Mouse (Mus musculus) cerebellum, adult 9-11 months (tissue): ENCODE data around the gene Nuak1.
A peak's percentile ranks its signal among the peaks of the same experiment; 100 is the strongest.

Experiments used
- DNase-seq: peaks from one replicate; pipeline ENCODE4 v3.0.0; 2022

Nuak1 gene

DNA sequence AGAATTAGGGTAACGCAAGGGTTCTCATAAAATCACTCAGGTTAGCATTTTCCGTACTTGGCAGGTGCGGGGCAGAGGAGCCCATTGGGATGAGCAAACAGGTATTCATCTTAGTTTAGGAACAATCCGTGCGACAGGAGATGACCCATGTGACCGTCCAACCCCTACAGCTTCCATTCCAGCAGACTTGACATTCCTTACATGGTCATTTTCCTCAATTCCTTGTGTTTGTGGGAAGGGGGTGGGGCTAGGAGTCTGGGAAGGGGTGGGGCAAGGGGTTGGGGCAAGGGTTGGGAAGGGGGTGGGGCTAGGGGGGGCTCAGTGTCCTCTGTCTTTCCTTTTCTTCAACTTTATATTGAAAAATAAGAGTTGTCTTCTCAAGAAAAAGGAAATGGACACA, 6.3 kb upstream of the Nuak1 start:
- no peak for DNase-seq

DNA sequence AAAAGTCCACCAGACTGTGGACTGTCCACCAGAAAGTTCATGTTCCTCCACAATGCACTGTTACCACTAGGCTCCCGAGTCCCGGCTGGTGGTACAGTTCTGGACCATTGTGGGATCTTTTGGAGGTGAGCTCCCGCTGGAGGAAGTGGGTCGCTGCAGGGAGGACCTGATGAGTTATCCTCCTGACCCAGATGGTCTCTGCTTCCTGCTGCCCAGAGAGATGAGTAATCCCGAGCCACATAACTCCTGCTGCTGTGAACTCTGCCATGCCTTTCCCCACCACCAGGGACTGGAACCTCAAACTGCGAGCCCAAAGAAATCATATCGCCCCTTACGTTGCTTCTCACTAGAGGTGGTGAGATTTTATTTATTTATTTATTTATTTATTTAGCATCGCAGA, 4.0 kb upstream of the Nuak1 start:
- peak; percentile 34 for DNase-seq

DNA sequence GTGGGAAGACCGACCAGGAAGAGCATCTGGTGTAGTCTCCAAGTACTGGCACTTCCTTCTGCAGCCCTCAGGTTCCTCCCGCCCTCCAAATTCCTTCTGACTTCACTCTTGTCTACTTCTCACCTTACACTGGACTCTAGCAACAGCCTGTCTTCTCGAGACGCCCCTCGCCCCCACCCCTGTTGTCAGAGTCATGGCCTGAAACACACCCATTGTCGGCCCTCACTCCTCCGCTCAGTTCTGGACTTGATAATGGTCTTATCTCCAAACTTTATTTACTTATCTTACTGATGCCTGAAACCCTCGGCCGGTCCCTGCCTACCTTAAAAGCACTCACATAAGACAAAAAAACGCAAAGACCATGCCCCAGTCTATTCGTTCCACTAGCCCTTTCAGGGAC, 1.4 kb upstream of the Nuak1 start:
- DNase-seq = peak; percentile 47

DNA sequence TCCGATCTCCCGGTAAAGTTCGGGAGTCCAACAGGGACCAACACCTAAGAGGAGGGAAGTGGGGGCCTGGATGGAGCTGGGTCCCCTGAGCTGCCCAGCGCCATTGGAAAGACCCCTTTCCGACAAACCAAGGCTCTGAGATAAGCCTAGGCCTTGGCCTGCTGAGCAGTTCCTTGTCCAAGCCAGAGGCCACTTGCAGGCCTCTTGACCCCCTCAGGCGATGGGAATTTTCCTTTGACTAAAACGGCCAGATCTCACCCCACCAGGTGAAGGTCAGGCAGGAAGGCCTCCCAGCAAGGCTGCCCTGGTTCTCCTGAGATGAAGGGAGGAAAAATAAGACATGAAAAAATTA, 1.0 kb upstream of the Nuak1 start:
- DNase-seq = peak; percentile 61

DNA sequence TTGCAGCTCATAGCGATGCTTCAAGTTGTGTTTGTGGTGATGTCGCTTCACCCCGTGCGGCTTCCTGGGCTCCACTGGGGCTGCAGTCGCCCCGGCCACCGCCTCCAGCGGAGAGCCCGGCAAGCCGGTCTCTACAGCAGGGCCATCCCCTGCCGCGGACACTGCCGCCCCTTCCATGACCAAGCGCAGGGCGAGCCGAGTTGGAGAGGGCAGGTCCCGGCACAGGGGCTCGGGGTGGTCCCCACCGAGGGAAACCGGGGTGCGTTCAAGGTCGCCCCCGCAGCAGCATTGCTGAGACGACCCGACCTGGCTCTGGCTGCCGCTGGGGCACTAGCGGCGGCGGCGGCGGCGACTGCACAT, 236 bp downstream of the Nuak1 start:
- DNase-seq = no peak

DNA sequence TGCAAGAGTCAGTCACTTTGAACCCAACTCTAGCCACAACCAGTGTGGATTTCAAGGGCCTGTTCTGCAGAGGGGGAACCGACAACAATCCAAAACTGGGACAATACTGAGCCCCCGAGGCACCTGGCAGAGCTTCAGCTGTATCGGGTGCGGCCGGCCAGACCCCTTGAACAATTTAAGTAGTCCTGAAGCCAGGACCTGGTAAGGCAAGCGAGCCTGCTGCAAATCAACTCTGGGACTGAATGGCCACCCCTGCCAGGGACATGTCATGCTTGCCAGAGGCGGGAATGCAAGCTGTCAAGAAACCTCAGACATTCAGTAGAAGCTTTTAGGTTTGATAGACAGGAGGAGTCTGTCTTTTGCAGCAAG, 1.2 kb downstream of the Nuak1 start:
- DNase-seq = peak; percentile 65

DNA sequence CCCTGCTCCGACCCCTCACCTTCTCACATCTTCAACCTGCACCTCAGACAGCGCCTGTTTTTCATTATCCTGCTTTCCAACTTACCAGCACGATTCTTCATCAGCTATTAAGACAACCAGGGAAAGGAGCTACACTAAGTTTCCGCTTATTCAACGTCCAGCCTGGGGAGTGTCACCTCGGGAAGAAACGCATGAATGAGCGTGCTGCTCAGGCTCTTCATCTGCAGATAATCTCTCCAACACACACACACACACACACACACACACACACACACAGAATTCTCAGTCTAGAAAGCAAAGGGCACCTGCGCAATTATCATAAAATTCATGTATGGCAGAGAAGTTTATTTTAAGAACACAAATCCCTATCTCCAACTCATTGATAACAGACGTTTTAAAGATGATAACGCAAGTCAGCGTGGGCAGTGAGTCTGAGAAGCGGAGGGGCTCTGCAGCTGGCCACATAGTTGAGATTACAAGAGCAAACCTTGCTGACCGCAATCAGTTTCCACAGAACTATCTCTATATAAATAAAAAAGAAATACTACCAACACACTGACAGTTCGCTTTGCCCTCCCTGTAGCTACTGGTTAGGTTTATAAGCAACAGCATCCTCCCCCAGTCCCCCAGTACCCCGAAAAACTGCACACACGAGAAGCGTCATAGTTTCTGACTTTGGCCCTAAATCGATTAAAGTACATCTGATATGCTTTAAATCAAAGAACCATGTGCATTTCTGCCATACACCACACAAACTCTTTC, 1.8 kb downstream of the Nuak1 start:
- no peak for DNase-seq

DNA sequence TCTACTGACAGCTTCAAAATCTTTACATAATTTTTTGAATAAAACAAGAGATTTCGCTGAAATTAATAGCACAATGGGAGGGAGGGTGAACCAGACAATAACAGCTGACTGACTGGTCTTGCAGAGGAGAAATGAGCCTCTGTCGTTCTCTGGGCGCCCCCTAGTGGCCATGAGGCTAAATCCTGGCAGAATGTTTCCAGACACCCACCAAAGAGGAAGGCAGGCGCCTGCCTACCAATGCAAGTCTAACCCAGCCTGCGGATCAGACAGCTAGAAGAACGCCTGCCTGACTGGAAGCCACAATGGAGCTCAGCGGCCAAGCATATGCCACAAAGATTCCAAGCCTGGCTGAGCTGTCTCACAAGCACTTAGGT, 2.4 kb downstream of the Nuak1 start:
- peak; percentile 98 for DNase-seq

DNA sequence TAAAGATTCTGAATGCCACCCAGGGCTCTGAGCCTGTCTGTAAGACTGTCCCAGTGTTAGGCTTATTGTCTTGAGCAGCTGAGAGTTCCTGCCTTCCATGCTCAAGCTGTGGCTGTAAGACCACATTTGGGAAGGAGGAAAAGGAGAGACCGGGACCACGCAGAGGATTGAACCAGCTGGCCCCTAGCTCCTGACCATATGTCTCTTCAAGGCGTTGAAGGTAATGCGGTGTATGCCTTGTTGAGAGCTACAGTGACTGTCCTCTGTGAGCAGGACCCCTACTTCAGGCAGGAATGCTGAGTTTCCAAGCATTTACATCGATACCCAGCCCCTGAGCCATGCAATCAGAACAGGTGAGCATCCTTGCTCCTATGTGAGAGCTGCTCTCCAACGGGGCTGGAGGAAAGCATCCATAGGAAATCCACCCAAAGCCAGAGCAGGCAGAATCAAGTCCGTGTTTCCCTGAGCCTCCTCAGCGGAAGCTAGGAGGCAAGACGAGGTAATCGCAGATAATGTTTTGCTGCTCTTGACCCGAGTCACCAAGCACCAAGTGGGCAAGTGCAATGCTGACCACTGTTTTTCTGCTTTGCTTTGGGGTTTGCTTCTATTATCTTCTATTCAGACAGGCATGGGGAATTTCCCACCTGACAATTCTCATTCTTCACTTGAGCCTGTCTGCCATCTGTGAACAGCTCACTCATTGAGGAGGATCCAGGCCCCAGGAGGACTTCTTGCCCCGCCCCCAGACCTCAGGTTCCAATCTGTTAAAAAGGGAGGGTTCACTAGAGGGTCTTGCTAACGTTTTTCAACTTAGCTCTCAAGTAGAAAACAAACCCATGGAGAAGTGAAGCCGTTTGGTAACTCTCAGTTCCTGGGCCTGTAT, 3.0 kb downstream of the Nuak1 start:
- DNase-seq = peak; percentile 84

DNA sequence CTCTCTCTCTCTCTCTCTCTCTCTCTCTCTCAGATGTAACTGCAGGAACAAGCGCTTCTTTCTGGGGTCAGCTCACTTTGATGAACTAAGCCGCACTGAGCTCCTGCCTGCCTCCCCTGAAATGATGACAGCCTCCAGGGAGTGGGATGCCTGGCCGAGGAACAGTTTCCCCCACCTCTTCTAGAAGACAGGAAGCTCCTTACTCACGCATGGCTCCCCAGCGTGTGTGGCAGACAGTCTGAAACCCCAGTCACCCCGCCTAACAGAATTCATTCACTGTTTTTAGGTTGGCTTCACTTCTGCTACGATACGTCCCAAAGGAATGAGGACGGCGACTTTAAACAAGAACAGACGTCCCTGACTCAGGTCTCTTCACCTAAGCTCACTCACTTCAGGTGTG, 4.5 kb downstream of the Nuak1 start:
- DNase-seq = no peak

DNA sequence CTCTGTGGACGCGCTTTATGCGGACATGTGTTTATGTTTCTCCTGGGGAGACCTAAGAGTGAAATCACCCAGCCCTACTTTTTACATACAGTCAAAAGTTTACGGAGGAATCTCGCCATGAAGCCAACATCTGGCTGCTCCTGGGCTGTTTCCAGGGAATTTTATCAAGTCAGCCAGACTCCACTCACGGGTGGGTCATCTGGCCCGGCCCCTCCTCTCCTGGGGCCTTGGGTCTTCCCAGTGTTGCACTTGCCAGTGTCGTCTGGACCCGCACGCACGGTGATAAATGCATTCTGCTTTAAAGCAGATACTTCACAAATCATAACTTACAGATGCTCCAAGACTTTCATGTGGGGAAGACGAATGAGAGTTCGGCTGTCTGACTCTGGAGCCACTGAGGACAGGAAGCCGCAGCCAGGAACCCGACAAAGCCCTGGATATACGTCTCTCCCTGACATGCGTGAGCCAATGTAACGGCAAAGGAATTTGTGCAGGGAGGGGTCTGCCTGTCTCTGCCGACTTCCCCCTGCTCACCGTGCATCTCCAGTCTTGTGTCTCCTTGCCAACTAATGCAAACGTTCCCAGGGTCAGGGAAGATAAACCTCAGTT, 7.1 kb downstream of the Nuak1 start:
- DNase-seq = peak; percentile 28

DNA sequence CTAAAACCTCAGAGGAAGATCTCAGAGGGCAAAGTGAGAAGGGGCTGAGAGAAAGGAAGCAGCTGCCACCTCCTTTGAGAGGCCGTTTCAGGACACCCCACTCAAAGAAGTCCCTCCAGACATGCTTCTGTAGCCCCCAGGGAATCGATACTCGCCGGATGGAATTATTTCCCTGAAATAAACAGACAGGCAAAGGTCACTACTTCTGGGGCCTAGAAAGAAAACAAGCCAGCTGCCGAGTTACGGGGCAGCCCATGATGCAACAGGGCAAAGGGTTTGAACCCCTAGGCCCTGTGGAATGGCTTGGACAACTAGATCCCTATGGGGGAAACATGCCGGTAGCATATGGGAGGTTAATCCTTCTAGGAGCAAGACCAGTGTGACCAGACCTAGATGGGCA, 16.0 kb downstream of the Nuak1 start:
- DNase-seq = no peak

DNA sequence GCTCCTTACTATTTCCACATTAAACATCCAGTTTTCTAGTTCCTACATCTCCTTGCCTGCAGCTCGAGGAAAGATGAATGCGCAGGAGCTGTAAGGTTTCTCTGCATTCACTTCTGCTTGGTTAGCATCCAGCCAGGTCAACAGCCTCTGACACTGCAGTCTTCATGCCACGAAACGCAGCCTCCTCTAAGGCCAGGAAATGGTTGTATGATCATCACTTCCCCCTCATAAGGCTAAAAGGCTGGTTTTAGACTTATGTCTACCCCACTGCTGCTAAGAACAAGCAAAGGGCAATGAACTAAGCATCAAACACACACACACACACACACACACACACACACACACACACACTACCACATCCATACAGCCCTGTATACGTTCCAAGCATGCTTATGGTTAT, 16.5 kb downstream of the Nuak1 start:
- DNase-seq = no peak

DNA sequence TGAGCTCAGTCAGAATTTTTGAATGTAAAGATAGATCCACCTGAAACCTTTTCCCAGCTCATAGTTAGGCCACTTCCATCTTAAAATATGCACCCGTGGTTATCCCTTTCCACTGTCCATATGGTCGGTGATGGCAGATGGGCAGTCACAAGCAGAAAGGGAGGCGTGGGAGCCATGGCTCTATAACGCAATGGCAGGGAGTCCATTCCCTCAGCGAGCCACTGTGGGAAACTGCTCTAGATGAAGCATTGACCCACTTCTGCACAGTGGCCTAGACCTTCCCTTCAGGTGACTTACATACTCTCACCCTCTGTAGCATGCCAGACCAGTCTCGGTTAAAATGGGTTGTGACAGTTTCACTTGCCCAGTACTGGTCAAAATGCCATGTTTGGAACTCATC, 19.8 kb downstream of the Nuak1 start:
- peak; percentile 71 for DNase-seq

DNA sequence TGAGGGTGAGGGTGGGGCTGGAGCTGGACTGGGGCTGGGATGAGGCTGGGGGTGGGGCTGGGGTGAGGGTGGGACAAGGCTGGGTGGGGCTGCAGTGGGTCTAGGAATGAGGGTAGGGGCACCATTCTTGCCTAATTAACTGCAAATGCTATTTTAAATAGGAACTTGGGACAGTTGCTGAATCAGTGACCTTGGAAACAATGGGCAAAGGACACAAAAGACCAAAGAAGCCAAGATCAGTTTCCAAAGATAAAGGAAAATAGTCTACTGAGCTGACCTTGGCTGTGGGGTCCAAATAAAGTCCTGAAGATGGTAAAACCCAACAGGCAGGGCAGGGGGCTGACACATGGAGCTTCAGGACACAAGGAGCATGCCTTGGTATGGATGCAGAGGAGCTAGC, 22.0 kb downstream of the Nuak1 start:
- no peak for DNase-seq

DNA sequence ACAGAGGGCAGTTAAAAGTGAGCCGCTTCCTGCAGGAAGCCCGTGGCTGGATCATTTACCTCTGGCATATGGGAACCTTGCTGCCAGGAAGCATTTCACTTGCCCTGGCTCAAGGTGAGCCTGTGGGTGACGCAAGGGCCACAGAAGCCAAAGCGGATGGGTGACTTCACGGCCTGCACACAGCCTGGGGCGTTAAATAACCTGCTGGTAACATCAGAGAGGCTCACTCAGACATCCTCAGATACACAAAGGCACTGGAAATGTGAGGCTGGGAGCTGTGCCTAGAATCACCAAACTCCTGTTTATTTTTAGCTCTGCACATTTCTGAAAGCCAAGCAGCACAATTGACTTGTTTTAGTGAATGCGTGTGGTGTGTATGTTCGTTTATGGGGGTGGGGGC, 23.6 kb downstream of the Nuak1 start:
- peak; percentile 73 for DNase-seq

DNA sequence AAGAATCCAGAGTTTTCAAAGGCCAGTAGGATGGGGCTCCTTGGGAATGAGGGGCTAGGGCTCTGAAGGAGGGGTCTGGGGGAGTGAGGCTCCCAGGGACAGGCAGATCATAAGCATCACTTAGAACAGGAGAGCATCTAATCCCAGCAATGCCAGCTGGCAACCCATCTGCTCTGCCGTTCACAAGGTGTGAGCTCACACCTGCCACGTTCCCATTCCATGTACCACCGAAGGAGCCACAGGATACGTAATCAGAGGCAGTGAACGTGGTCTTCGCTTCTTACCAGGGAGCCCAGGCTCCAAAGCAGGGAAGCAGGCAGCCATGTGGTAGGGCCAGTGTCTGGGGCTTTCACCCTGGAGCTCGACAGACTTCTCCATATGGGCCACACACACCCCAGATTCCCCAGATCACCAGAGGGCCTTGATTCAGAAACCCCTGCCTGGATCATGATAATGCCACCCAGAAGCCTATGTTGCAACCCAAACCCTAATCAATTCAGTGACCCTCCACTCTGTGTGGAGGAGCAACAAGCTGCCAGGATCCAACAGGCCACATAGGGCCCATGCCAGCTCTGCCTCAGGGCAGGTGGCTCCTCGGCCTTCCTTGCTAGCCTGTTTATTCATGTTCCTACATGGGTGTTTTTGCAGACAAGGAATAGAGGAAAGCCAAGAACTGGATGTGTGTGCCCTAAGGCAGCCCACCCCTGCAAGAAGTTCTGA, 25.3 kb downstream of the Nuak1 start:
- peak; percentile 82 for DNase-seq

DNA sequence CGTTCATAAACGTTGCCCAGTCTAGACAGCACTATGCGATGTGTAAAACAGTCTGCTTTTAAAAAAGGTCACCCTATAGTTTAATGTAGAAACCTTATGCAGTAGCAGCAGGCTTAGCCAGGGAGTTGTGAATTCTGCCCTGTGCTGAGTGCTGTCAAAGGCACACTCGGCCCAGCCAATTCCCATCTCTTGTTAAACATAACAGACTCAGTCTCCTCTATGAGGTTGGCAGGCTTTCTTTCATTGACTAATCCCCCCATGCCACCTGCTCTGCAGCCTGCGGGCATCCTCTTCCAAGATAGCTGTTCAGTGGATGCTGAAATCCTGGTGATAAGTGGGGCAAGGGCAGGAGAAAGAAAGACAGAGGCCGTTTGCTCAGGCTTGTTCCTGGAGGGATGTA, 27.1 kb downstream of the Nuak1 start:
- DNase-seq = peak; percentile 90

DNA sequence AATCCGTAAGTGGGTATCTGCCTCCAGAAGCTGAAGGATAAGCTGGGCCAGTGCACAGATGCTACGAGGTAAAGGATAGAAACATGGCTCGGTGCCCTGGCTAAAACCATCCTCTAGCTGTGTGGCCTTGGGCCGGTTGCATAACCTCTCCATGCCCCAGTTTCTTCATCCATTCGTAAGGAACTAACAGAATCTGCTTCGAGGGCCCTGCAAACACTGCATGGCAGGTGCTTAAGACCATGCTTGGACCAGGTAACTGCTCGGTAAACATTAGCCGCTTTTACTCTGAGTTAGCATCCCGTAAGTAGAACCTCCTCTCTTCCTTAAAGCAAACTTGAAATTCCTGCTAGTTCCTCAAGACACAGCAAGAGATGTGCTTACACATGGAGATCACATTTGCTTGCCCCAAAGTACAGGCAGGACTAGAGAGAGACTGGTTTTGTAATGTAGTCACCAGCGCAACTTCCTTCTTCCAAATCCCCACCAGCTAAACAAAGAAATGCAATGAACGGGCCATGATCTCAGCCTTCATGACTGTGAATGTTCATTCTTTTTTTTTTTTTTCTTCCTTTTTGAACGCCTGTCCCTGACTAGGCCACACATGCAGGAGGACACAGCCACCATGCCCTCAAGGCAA, 28.0 kb downstream of the Nuak1 start:
- peak; percentile 89 for DNase-seq

DNA sequence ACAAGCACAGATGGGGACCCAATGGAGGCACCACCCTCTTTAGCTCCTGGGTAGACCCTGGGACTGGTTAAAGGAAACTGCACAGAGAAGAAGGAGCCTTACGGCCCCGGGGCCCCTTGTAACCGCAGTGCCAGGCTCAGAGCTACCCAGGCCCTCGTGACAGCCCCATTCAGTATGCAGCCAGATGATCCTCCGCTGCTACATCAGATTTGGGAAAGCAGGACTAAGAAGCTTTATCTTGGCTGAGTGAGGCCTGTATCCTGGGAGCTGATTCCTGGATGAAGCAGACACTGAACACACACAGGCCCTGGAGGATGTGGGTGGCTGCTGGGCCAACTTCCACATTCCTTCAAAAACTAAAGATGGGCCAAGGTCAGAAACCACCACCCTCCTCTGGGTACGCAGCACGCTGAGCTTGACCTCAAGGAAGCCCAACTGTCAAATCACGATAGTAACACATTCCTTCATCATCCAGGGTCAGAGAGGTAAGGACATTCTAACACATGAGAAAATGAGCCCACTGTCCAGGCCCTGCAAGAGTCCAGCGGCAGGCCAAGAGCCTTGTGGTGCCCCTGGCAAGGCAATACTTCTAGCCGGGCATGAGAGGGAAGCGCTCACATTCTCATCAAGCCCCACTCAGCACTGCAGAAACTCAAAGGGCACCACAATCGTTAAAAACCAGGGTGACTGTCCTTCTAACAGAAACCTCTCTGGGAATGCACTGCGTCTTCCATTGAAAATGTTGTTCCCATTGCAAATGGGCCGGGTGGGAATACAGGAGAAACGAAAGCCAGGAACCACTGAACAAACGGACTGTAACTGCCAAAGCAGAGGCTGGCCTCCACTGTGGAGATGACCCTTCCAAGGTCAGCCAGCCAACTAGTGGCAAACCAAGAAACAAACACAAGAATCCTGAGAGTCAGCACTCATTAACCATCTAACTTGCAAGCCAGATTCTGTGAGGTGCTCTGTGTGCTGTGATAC, 29.0 kb downstream of the Nuak1 start:
- peak; percentile 68 for DNase-seq

DNA sequence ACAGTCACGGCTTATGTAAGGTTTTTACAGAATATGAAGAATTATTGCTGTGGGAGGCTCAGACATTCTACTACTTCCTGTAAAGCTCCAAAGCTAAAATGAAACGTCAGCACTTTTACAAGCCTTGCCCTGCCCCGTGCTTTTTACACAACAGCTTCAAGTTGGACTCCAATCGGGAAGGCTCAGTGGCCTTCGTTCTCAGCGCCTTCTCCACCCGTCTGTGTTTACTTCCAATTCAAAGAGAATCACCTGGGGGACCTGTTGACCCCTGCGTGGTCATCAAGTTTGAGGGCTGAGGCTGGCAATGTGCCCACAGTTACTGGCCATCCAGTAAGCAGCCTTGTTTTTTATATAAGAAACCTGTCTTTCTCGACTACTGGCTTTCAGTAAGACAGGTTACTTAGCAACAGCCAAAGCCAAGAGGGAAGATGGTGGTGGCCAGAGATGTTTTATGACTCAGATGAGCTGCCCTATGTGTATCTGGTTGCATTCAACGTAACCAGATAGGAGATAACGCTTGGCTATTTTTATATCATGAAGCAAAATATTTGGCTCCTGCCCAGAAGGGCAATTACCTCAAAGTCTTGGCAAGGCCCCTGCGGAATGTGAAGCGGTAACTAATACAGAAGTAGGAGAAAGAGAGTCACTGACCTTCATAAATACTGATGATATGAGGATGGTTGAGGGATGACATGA, 31.3 kb downstream of the Nuak1 start:
- peak; percentile 67 for DNase-seq
